Mouse (Mus musculus) intestine, postnatal 0 days (tissue): ENCODE measurements around the gene Prox2. TPM values are rescaled to one million over a fixed set of nuclear protein-coding genes. Genes with fewer than 3 reads are reported as not detected.

Experiments used
- ATAC-seq: fragments of 200-750 bp; cut with Nextera tagmentation; 2 replicates; pipeline ENCODE4 v1.8.0; 2017; ENCODE audit warnings: mild to moderate bottlenecking, moderate TSS enrichment, moderate library complexity
- H3K27ac ChIP-seq: fragments of 300-500 bp; sonication (generic); 2 replicates; pipeline ENCODE4 v1.5.1; 2014; ENCODE audit warnings: mild to moderate bottlenecking, low read depth, low read length, moderate library complexity
- H3K27me3 ChIP-seq: fragments of 300-500 bp; sonication (generic); replicated peaks from 2 replicates; pipeline ENCODE4 v1.6.1; 2014; ENCODE audit warnings: low read length, mixed read lengths; ENCODE audit not compliant: control insufficient read depth, insufficient read depth
- H3K36me3 ChIP-seq: fragments of 300-500 bp; sonication (generic); 2 replicates; pipeline ENCODE4 v1.6.1; 2014; ENCODE audit warnings: mild to moderate bottlenecking, moderate library complexity; ENCODE audit not compliant: control insufficient read depth, insufficient read depth
- H3K4me1 ChIP-seq: fragments of 300-500 bp; sonication (generic); replicated peaks from 2 replicates; pipeline ENCODE4 v1.6.1; 2014; ENCODE audit warnings: antibody characterized with exemption, low read length, mixed read lengths; ENCODE audit not compliant: control insufficient read depth, insufficient read depth
- H3K4me2 ChIP-seq: fragments of 300-500 bp; sonication (generic); replicated peaks from 2 replicates; pipeline ENCODE4 v1.6.1; 2014; ENCODE audit warnings: low read depth, mild to moderate bottlenecking, moderate library complexity
- H3K4me3 ChIP-seq: fragments of 300-500 bp; sonication (generic); 2 replicates; pipeline ENCODE4 v1.5.1; 2014; ENCODE audit warnings: low read depth, low read length
- H3K9ac ChIP-seq: fragments of 300-500 bp; sonication (generic); 2 replicates; pipeline ENCODE4 v1.6.1; 2014; ENCODE audit warnings: mild to moderate bottlenecking, low read depth, low read length
- H3K9me3 ChIP-seq: fragments of 300-500 bp; sonication (generic); 2 replicates; pipeline ENCODE4 v1.6.1; 2016; ENCODE audit warnings: mixed run types; ENCODE audit not compliant: control insufficient read depth
- CTCF ChIP-seq: sonication (generic); IDR thresholded peaks from 2 replicates; pipeline ENCODE4 v1.5.1; 2016; ENCODE audit warnings: low read depth, mild to moderate bottlenecking, control low read depth, antibody characterized with exemption, moderate library complexity
- WGBS: fragments of 180-500 bp; shearing (Covaris S2); extraction: QIAGEN DNeasy Blood & Tissue Kit; methylation state at CpG from one replicate; pipeline ENCODE4 v1.1.7; 2014; 5-methylcytosine and 5-hydroxymethylcytosine counted together
- polyA plus RNA-seq: library from polyadenylated mRNA; unstranded; fragments of >200 nt; fragmentation: Nextera tagmentation; extraction: Ambion mirVana; gene quantifications from 2 replicates; pipeline ENCODE4 v1.2.1, GENCODE M21; 2015

Gene Prox2
- polyA plus RNA-seq, 1 experiment from 2014 or later = 0.99 TPM

DNA sequence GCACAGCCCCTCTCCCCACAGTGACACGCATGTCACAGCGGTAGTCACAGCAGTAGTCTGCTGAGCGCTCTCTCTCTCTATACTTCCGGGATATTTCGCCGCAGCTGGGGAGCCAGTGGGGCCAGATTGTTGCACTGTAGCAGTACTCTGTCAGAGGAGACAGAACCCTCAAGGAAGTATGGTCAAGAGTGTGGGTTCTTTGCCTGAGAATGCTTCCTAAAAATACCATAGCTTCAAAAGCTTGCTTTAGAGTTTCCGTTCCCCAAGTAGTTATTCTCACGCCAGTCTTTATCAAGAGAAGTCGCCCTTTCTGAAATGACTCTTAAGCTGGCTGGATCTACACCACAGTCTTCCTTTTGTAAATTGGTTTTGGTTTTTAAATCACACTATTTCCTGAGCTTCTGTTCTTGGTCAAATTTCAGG, 12.6 kb upstream of the Prox2 start:
- Histone ChIP-seq H3K36me3 (peaks cover 61% of the 10 kb centered on the region), H3K9me3 (no peaks in the 10 kb centered on the region), H3K27ac (no peak overlapping the region), H3K27me3 (no peaks in the 10 kb centered on the region), H3K9ac (no peak overlapping the region), H3K4me3 (no peak overlapping the region), H3K4me1 (0 out of 2 replicates have a peak, but pooled peaks cover 3% of the 10 kb centered on the region), H3K4me2 (no peak overlapping the region)
- WGBS = 94% methylated on average over 9 of the region's 9 CpGs
- ATAC-seq = no peak
- no peak for TF ChIP-seq CTCF

DNA sequence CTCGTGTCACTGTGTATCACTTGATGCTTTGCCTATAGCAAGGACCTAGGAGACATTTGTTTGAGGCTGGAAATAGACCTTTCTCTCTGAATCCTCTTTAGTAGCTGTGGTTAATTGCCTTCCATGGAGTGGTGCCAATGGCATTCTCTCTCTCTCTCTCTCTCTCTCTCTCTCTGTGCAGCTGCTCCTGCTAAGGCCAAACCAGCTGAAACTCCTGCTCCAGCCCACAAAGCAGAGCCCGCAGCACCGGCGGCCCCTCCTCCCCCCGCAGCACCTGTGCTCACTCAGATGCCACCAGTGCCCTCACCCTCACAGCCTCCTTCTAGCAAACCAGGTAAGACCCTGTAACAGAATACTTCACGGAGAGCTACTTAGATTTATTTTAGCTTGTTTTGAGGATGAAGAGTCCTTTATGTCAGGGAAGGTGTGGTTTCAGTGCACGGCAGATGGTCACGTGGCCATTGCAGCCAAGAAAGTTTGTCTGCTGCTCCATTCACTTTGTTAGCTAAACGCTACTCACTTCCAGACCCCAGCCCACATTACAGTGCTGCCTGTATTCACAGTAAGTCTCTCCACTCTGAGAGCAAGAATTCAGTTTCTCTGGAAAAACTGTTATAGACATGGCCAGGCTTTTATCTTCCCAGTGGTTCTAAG, 11.4 kb upstream of the Prox2 start:
- 89% methylated on average over 9 of the region's 9 CpGs for WGBS
- TF ChIP-seq CTCF = no peak
- Histone ChIP-seq H3K4me2 (no peak overlapping the region), H3K9me3 (no peaks in the 10 kb centered on the region), H3K27me3 (no peaks in the 10 kb centered on the region), H3K9ac (no peak overlapping the region), H3K4me1 (0 out of 2 replicates have a peak, but pooled peaks cover 3% of the 10 kb centered on the region), H3K27ac (no peak overlapping the region), H3K4me3 (no peak overlapping the region), H3K36me3 (peaks cover 67% of the 10 kb centered on the region)
- ATAC-seq = no peak

DNA sequence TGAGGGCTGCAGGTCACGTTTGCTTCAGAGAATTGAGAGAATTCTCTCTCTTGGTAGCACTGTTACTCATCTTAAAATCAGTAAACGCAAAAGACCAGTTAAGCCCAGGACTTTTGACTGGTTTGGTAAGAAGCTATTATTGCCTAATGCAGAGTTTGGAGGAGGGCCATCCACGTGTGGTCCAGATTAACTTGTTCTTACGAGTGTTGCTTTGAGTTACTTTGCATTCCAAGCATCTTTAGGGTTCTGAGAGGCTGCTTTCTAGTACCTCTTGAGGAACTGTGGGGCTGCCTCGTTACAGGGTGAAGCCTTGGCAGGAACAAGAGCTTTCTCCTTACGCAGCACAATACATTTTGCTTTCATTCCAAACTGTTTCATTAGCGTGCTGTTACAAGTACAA, 5.1 kb upstream of the Prox2 start:
- WGBS = 71% methylated on average over 7 of the region's 7 CpGs
- H3K9me3 ChIP-seq = no peaks in the 10 kb centered on the region
- H3K4me3 ChIP-seq = no peak overlapping the region
- no peak for TF ChIP-seq CTCF
- no peak overlapping the region for H3K27ac ChIP-seq
- H3K9ac ChIP-seq = no peak overlapping the region
- peaks cover 41% of the 10 kb centered on the region for H3K36me3 ChIP-seq
- H3K4me1 ChIP-seq = peaks cover 4% of the 10 kb centered on the region
- no peak for ATAC-seq
- H3K27me3 ChIP-seq = no peaks in the 10 kb centered on the region
- H3K4me2 ChIP-seq = no peak overlapping the region

DNA sequence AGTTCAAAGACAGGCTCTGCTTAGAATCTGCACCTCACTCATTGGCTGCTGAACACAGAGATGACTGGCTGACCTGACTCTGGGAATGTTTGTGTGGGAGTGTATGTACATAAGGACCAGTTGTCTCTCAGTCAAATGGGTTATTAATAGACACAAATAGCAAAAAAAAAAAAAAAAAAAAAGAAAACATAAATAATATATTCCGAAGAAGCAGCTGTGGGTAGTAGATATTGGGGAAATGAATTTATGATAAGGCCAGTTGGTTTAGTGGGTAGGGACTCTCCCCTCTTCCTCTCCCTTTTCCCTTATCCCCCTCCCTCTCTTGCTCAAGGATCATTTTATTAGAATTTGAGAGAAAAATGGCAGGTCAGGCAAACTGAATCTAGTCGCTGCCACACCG, 3.4 kb upstream of the Prox2 start:
- TF ChIP-seq CTCF = no peak
- Histone ChIP-seq H3K36me3 (peaks cover 25% of the 10 kb centered on the region), H3K27ac (peak overlapping the region; percentile 91), H3K4me2 (no peak overlapping the region; the same call in 1 of the 2 replicates), H3K4me3 (no peak overlapping the region), H3K9ac (no peak overlapping the region), H3K27me3 (no peaks in the 10 kb centered on the region), H3K4me1 (peaks cover 10% of the 10 kb centered on the region), H3K9me3 (no peaks in the 10 kb centered on the region)
- no peak for ATAC-seq
- 93% methylated on average over 3 of the region's 3 CpGs for WGBS

DNA sequence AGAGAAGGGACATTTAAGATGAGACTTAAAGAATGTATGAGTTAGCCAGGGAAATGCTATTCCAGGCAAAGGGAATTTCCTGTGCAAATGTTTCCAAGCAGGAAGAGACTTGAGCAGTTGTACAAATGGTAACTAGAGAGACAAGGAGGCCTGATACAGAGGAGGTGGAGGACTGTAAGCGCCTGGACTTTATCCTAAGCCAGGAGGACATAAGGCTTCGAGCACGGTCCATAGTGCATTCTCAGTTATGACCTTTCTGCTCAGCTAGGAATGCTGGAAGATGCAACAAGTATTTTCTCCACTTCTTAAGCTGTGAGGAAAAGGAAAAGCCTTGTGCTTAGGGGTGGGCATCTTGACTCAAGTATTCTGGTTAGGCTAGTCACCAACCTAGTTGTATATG, 2.8 kb upstream of the Prox2 start:
- WGBS = 31% methylated on average over 3 of the region's 3 CpGs
- ATAC-seq = peak; percentile 83
- Histone ChIP-seq H3K4me3 (no peak overlapping the region), H3K36me3 (peaks cover 20% of the 10 kb centered on the region; the same call in 1 of the 2 replicates), H3K4me1 (peaks cover 10% of the 10 kb centered on the region), H3K9me3 (no peaks in the 10 kb centered on the region), H3K27me3 (no peaks in the 10 kb centered on the region), H3K27ac (peak overlapping the region; percentile 91), H3K4me2 (peak overlapping the region; percentile 87), H3K9ac (0 out of 2 replicates have a peak overlapping the region, but pooled peaks have one; percentile 37)
- no peak for TF ChIP-seq CTCF

DNA sequence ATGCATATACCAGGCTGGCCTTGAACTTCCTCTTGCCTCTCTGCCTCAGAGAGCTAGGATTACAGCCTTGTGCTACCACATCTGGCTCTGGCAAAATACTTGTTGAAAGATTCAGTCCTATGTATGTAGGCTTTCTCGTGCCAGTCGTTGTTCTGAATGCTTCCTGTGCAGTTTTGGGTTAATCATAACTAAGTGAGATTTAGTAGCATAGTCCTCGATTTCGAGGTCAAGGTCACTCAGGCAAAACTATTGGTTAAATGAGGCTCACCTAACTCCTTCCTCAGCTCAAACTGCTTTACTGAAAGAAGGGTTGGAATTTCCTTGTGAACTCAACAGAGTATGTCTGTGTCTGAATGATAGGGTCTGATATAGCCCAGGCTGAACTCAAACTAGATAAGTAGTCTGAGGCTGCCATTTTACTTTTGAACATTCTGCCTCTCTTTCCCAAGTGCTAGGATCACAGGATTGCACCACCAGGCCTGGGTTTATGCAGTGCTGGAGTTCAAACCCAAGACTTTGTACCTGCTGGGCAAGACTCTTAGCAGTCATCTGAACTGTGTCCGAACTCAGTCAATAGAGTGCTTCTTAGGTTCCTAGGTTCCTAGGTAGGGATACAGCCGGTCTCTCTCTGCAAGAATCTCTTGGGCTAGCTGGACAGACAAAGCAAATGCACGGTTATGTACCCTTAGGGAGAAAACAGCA, 2.1 kb upstream of the Prox2 start:
- H3K27ac ChIP-seq = peak overlapping the region; percentile 91
- TF ChIP-seq CTCF = no peak
- H3K9me3 ChIP-seq = no peaks in the 10 kb centered on the region

More for the DNA sequence above, 2.1 kb upstream of the Prox2 start:
- Histone ChIP-seq H3K27me3 (no peaks in the 10 kb centered on the region), H3K36me3 (peaks cover 13% of the 10 kb centered on the region; the same call in 1 of the 2 replicates), H3K4me2 (peak overlapping the region; percentile 87), H3K4me1 (peaks cover 10% of the 10 kb centered on the region), H3K4me3 (peak overlapping the region; percentile 100; the same call in 1 of the 2 replicates), H3K9ac (peak overlapping the region; percentile 37; the same call in 1 of the 2 replicates)
- ATAC-seq = peak; percentile 81
- WGBS = 62% methylated on average over 7 of the region's 7 CpGs
